Mouse (Mus musculus): Measurements from ENCODE around the gene Ociad1. TPM values are rescaled to one million over a fixed set of nuclear protein-coding genes. Genes with fewer than 3 reads are reported as not detected.

Ociad1 gene
- polyA plus RNA-seq, 1 experiment = 75.6 TPM

GRCm38 (mm10) chr5:73359134-73359751 is 66.7 kb downstream of the Ociad1 start:
- TF ChIP-seq POLR2A (IDR thresholded peaks at IDR 0.05; ENCODE audit: low read depth, low read length) (no peak), CTCF (conservative IDR thresholded peaks at IDR 0.05; ENCODE audit: insufficient read depth, insufficient read length, low read depth, low read length) (no peak)
- Histone ChIP-seq H3K36me3 (ENCODE audit: control insufficient read depth, insufficient read depth, low read length) (no peaks in the 10 kb centered on the region), H3K4me3 (ENCODE audit: insufficient read depth, low read depth, low read length) (no peak overlapping the region), H3K27me3 (replicated peaks; ENCODE audit: control insufficient read depth, insufficient read depth, low read length) (no peaks in the 10 kb centered on the region), H3K4me1 (ENCODE audit: control insufficient read depth, insufficient read depth, low read length) (no peaks in the 10 kb centered on the region), H3K27ac (ENCODE audit: insufficient read depth, low read depth, low read length) (no peak overlapping the region)
- DNase-seq = no peak
- WGBS = 70% methylated on average over 6 of the region's 6 CpGs

DNA sequence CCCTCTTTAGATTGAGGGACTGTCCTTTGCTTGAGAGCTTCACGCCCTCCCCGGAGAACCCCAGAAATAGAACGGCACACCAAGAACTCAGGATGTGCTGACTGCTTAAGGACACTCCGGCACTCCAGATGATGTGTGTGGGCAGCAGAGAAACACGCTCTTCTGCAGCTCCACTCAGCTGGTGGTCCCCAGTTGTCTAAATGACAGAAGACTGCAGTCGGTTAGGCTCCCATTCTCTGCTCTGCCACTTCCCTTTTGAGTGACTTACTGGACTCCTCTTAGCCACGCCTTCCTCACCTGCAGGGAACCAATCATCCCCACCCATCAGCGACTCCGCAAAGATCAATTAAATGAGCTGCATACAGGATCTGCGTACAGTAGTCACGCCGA is 67.2 kb downstream of the Ociad1 start:
- no peak for TF ChIP-seq CTCF (conservative IDR thresholded peaks at IDR 0.05; ENCODE audit: insufficient read depth, insufficient read length, low read depth, low read length)
- no peak for TF ChIP-seq POLR2A (IDR thresholded peaks at IDR 0.05; ENCODE audit: low read depth, low read length)
- Histone ChIP-seq H3K27ac (ENCODE audit: insufficient read depth, low read depth, low read length) (no peak overlapping the region), H3K4me1 (ENCODE audit: control insufficient read depth, insufficient read depth, low read length) (no peaks in the 10 kb centered on the region), H3K27me3 (replicated peaks; ENCODE audit: control insufficient read depth, insufficient read depth, low read length) (no peaks in the 10 kb centered on the region), H3K4me3 (ENCODE audit: insufficient read depth, low read depth, low read length) (no peak overlapping the region), H3K36me3 (ENCODE audit: control insufficient read depth, insufficient read depth, low read length) (no peaks in the 10 kb centered on the region)
- DNase-seq = no peak
- WGBS = 44% methylated on average over 12 of the region's 12 CpGs

- TF ChIP-seq POLR2A (IDR thresholded peaks at IDR 0.05; ENCODE audit: low read depth, low read length) (no peak), CTCF (conservative IDR thresholded peaks at IDR 0.05; ENCODE audit: insufficient read depth, insufficient read length, low read depth, low read length) (no peak)
- Histone ChIP-seq H3K27me3 (replicated peaks; ENCODE audit: control insufficient read depth, insufficient read depth, low read length) (no peaks in the 10 kb centered on the region), H3K27ac (ENCODE audit: insufficient read depth, low read depth, low read length) (no peak overlapping the region), H3K36me3 (ENCODE audit: control insufficient read depth, insufficient read depth, low read length) (no peaks in the 10 kb centered on the region), H3K4me3 (ENCODE audit: insufficient read depth, low read depth, low read length) (no peak overlapping the region), H3K4me1 (ENCODE audit: control insufficient read depth, insufficient read depth, low read length) (no peaks in the 10 kb centered on the region)
- DNase-seq = peak; percentile 30
- 33% methylated on average over 12 of the region's 12 CpGs for WGBS
Measured at GRCm38 (mm10) chr5:73360240-73360639, 67.7 kb downstream of the Ociad1 start.

- no peak for TF ChIP-seq POLR2A (IDR thresholded peaks at IDR 0.05; ENCODE audit: low read depth, low read length)
- TF ChIP-seq CTCF (conservative IDR thresholded peaks at IDR 0.05; ENCODE audit: insufficient read depth, insufficient read length, low read depth, low read length) = no peak
- no peaks in the 10 kb centered on the region for H3K4me1 ChIP-seq (ENCODE audit: control insufficient read depth, insufficient read depth, low read length)
- H3K27me3 ChIP-seq (replicated peaks; ENCODE audit: control insufficient read depth, insufficient read depth, low read length) = no peaks in the 10 kb centered on the region
- no peak overlapping the region for H3K4me3 ChIP-seq (ENCODE audit: insufficient read depth, low read depth, low read length)
- H3K36me3 ChIP-seq (ENCODE audit: control insufficient read depth, insufficient read depth, low read length) = no peaks in the 10 kb centered on the region
- 72% methylated on average over 7 of the region's 7 CpGs for WGBS
- no peak for DNase-seq
- no peak overlapping the region for H3K27ac ChIP-seq (ENCODE audit: insufficient read depth, low read depth, low read length)
Measured at GRCm38 (mm10) chr5:73362338-73362737, 69.8 kb downstream of the Ociad1 start.

GRCm38 (mm10) chr5:73362791-73363190 is 70.2 kb downstream of the Ociad1 start:
- 48% methylated on average over 5 of the region's 5 CpGs for WGBS
- no peak for DNase-seq
- Histone ChIP-seq H3K4me1 (ENCODE audit: control insufficient read depth, insufficient read depth, low read length) (no peaks in the 10 kb centered on the region), H3K36me3 (ENCODE audit: control insufficient read depth, insufficient read depth, low read length) (no peaks in the 10 kb centered on the region), H3K27me3 (replicated peaks; ENCODE audit: control insufficient read depth, insufficient read depth, low read length) (no peaks in the 10 kb centered on the region), H3K4me3 (ENCODE audit: insufficient read depth, low read depth, low read length) (no peak overlapping the region), H3K27ac (ENCODE audit: insufficient read depth, low read depth, low read length) (no peak overlapping the region)
- TF ChIP-seq POLR2A (IDR thresholded peaks at IDR 0.05; ENCODE audit: low read depth, low read length) = no peak
- TF ChIP-seq CTCF (conservative IDR thresholded peaks at IDR 0.05; ENCODE audit: insufficient read depth, insufficient read length, low read depth, low read length) = no peak

Other genes starting within 250 kb of the Ociad1 start
- 29.9 and 33.4 TPM in 2 replicates for gene Fryl, start 36.2 kb upstream of the Ociad1 start, polyA plus RNA-seq (2012; rRNA removed)
- gene Ociad2, start 48.2 kb downstream of the Ociad1 start, polyA plus RNA-seq (2012; rRNA removed) = 2.8 and 3.5 TPM in 2 replicates
- gene Cwh43, start 113.3 kb downstream of the Ociad1 start, polyA plus RNA-seq (2012; rRNA removed) = 7.5 and 10.2 TPM in 2 replicates
- 12.3 and 14.2 TPM in 2 replicates for gene Dcun1d4, start 188.2 kb downstream of the Ociad1 start, polyA plus RNA-seq (2012; rRNA removed)

All from kidney, adult 2 months (tissue).